Comparison of ENCODE assay signal across 18 mouse cellular contexts in the genomic region with DNA sequence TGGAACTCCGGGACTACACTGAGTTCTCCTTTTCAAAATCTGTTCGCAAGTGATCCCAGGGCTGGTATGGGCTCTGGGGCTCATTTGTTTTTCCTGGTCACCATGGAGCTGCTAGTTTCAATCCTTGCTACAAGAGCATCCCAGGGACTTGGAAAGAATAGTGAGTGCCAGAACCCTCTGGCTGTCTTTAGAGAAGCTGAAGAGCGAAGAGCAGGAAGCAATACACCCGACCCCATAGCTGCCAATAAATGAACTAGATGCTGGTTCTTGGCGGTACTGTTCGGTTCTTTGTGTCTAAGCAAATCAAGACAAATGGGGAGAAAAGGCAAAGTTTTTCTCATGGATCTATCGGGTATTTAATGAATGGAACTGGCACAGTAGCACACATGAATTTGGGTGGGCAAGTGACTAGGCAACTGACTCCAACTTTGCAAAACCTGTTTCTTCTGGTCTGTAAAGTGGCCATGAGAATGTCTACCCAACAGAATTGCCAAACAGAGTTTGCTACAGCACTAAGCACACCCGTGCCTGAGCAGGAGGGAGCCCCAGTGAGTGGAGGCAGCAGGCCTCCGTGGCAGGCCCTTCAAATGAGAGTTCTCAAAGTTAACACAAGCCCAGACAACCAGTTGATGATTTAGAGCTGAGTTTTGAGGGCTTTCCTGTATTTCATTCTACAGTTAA.
A peak's percentile ranks its signal among the peaks of the same experiment; 100 is the strongest.
DNase-seq lines count a peak whose midpoint lies in the region; ATAC-seq lines count a peak whose summit lies in the region.
"Had no signal": no experiment of that assay in that cellular context is flagged by ENCODE, and none has a peak within 500 bp of the region (broad histone marks: within the 10 kb centered on the region; RNA-seq: fewer than 3 reads in every experiment).

No protein-coding gene starts in this region.

- ATAC-seq in heart, embryonic 12.5 days (ENCODE audit: insufficient number of reproducible peaks, low FRiP score) = no peak
- ATAC-seq in limb, embryonic 15.5 days (ENCODE audit: insufficient number of reproducible peaks, low FRiP score, low TSS enrichment, low read depth) = no peak
- ATAC-seq: intestine, postnatal 0 days had no signal

- DNase-seq in cerebellum, postnatal 10 days = peak; percentile 4 to 21
- no peak for DNase-seq in cerebellum, postnatal 36 days
- peak; percentile 19 for DNase-seq in heart, adult 8-10 months (ENCODE audit: low spot score)
- no peak for DNase-seq in limb, embryonic 10.5 days (ENCODE audit: low spot score)
- DNase-seq in layer of hippocampus, adult 9-11 months = peak; percentile 14
- no peak for DNase-seq in frontal cortex, postnatal 10 days (ENCODE audit: low spot score in 2 of 2)
- DNase-seq: adrenal gland, adult 8-10 months; B cell, adult 2 months; lung, adult 2 months; thymus, postnatal 25 days had no signal

- no peaks in the 10 kb centered on the region for H3K27me3 ChIP-seq in heart, embryonic 12.5 days (replicated peaks)
- no peaks in the 10 kb centered on the region for H3K27me3 ChIP-seq in limb, embryonic 15.5 days
- no peaks in the 10 kb centered on the region for H3K27me3 ChIP-seq in limb, embryonic 10.5 days (ENCODE audit: low read depth, poor library complexity, severe bottlenecking)
- H3K27me3 ChIP-seq: midbrain, embryonic 12.5 days; neural tube, embryonic 15.5 days had no signal

- no peaks in the 10 kb centered on the region for H3K36me3 ChIP-seq in heart, embryonic 12.5 days
- H3K36me3 ChIP-seq in limb, embryonic 15.5 days = no peaks in the 10 kb centered on the region
- no peaks in the 10 kb centered on the region for H3K36me3 ChIP-seq in limb, embryonic 10.5 days
- H3K36me3 ChIP-seq: hindbrain, embryonic 10.5 days; midbrain, embryonic 12.5 days; neural tube, embryonic 15.5 days had no signal

- no peak overlapping the region for H3K4me2 ChIP-seq in heart, embryonic 12.5 days
- no peak overlapping the region for H3K4me2 ChIP-seq in limb, embryonic 15.5 days
- H3K4me2 ChIP-seq: midbrain, embryonic 12.5 days; neural tube, embryonic 15.5 days had no signal

- no peaks in the 10 kb centered on the region for H3K9me3 ChIP-seq in heart, embryonic 12.5 days (replicated peaks)
- H3K9me3 ChIP-seq in limb, embryonic 15.5 days = no peaks in the 10 kb centered on the region
- no peaks in the 10 kb centered on the region for H3K9me3 ChIP-seq in limb, embryonic 10.5 days (replicated peaks)
- H3K9me3 ChIP-seq: hindbrain, embryonic 10.5 days; midbrain, embryonic 12.5 days; neural tube, embryonic 15.5 days had no signal

- no peak overlapping the region for H3K9ac ChIP-seq in heart, embryonic 12.5 days
- H3K9ac ChIP-seq in limb, embryonic 15.5 days = no peak overlapping the region
- H3K9ac ChIP-seq: midbrain, embryonic 12.5 days; neural tube, embryonic 15.5 days had no signal

- 81% methylated on average over 9 of the region's 9 CpGs for WGBS in heart, embryonic 12.5 days
- 72% methylated on average over 9 of the region's 9 CpGs for WGBS in limb, embryonic 15.5 days
- WGBS in limb, embryonic 10.5 days = 87% methylated on average over 9 of the region's 9 CpGs

- H3K4me1 ChIP-seq in heart, embryonic 12.5 days (replicated peaks) = no peaks in the 10 kb centered on the region
- 0 out of 2 replicates have a peak, but pooled peaks cover 4% of the 10 kb centered on the region for H3K4me1 ChIP-seq in limb, embryonic 15.5 days
- H3K4me1 ChIP-seq in limb, embryonic 10.5 days = no peaks in the 10 kb centered on the region
- H3K4me1 ChIP-seq: hindbrain, embryonic 10.5 days; midbrain, embryonic 12.5 days; neural tube, embryonic 15.5 days had no signal

- no peak overlapping the region for H3K27ac ChIP-seq in heart, embryonic 12.5 days (ENCODE audit: poor library complexity, severe bottlenecking)
- H3K27ac ChIP-seq in limb, embryonic 15.5 days = peak overlapping the region; percentile 63
- H3K27ac ChIP-seq in limb, embryonic 10.5 days = no peak overlapping the region
- H3K27ac ChIP-seq: hindbrain, embryonic 10.5 days; macrophage; midbrain, embryonic 12.5 days; neural tube, embryonic 15.5 days had no signal

- no peak overlapping the region for H3K4me3 ChIP-seq in heart, embryonic 12.5 days
- no peak overlapping the region for H3K4me3 ChIP-seq in limb, embryonic 15.5 days
- no peak overlapping the region for H3K4me3 ChIP-seq in limb, embryonic 10.5 days
- H3K4me3 ChIP-seq: hindbrain, embryonic 10.5 days; midbrain, embryonic 12.5 days; myocyte; neural tube, embryonic 15.5 days had no signal

Comparison
In these comparisons a context has a peak if more than half of its experiments do, and no peak if none do; other contexts are left out.
1. DNase-seq: peak in cerebellum, postnatal 10 days (2 of 2), heart, adult 8-10 months (single experiment) and layer of hippocampus, adult 9-11 months (single experiment); none in cerebellum, postnatal 36 days (0 of 2), limb, embryonic 10.5 days (single experiment) and frontal cortex, postnatal 10 days (0 of 2).